Mouse (Mus musculus): ENCODE data around the gene Cdc5l.

DNA sequence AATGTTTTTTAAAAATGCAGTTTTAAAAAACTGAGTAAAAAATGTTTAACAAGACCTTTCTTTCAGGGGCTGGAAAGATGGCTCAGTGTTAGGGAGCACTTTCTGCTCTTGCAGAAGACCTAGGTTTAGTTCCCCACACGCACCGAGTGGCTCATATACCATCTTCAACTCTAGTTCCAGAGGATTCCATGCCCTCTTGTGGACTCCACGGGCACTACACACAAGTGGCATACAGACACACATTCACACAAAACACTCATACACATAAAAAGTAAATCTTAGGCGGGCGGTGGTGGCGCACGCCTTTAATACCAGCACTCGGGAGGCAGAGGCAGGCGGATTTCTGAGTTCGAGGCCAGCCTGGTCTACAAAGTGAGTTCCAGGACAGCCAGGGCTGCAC lies 27.3 kb downstream of the Cdc5l start:
- no peak for TF ChIP-seq CHD2 (IDR thresholded peaks at IDR 0.05; ENCODE audit: low read depth, low read length)
- TF ChIP-seq HCFC1 (IDR thresholded peaks at IDR 0.05; ENCODE audit: borderline replicate concordance, insufficient read depth, low read length): no peak
